Mouse (Mus musculus) liver, postnatal 0 days (tissue): Measurements from ENCODE around the gene Wdr72. TPM values are rescaled to one million over a fixed set of nuclear protein-coding genes. Genes with fewer than 3 reads are reported as not detected.

Experiments used
- ATAC-seq: fragments of 200-750 bp; cut with Nextera tagmentation; 2 replicates; pipeline ENCODE4 v1.8.0; 2017; ENCODE audit warnings: mild to moderate bottlenecking, moderate library complexity
- DNase-seq: peaks from one replicate; pipeline ENCODE4 v3.0.0-alpha.2; 2016
- H3K27ac ChIP-seq: fragments of 300-500 bp; sonication (generic); 2 replicates; pipeline ENCODE4 v1.5.1; 2014; ENCODE audit warnings: antibody characterized with exemption, moderate library complexity, mild to moderate bottlenecking, low read depth
- H3K27me3 ChIP-seq: fragments of 300-500 bp; sonication (generic); 2 replicates; pipeline ENCODE4 v1.6.1; 2014; ENCODE audit warnings: low read length, control low read depth, mixed read lengths; ENCODE audit not compliant: insufficient read depth
- H3K36me3 ChIP-seq: fragments of 300-500 bp; sonication (generic); replicated peaks from 2 replicates; pipeline ENCODE4 v1.6.1; 2014; ENCODE audit warnings: mild to moderate bottlenecking, control low read depth, low read length, moderate library complexity, mixed read lengths; ENCODE audit not compliant: insufficient read depth
- H3K4me1 ChIP-seq: fragments of 300-500 bp; sonication (generic); 2 replicates; pipeline ENCODE4 v1.6.1; 2014; ENCODE audit warnings: antibody characterized with exemption, mild to moderate bottlenecking, control low read depth; ENCODE audit not compliant: insufficient read depth
- H3K4me2 ChIP-seq: fragments of 300-500 bp; sonication (generic); 2 replicates; pipeline ENCODE4 v1.6.1; 2014; ENCODE audit warnings: low read depth, mild to moderate bottlenecking, low read length, moderate library complexity, mixed read lengths
- H3K4me3 ChIP-seq: fragments of 300-500 bp; sonication (generic); 2 replicates; pipeline ENCODE4 v1.5.1; 2014; ENCODE audit warnings: low read depth, low read length
- H3K9ac ChIP-seq: fragments of 300-500 bp; sonication (generic); replicated peaks from 2 replicates; pipeline ENCODE4 v1.6.1; 2014; ENCODE audit warnings: mild to moderate bottlenecking, moderate library complexity
- H3K9me3 ChIP-seq: fragments of 300-500 bp; sonication (generic); 2 replicates; pipeline ENCODE4 v1.6.1; 2016; ENCODE audit warnings: mild to moderate bottlenecking, control low read depth, low read length, mixed read lengths
- CTCF ChIP-seq: sonication (generic); IDR thresholded peaks from 2 replicates; pipeline ENCODE4 v1.5.1; 2016; ENCODE audit warnings: antibody characterized with exemption, low read depth
- EP300 ChIP-seq: IDR thresholded peaks from 2 replicates; pipeline ENCODE4 v1.6.1; 2016; ENCODE audit warnings: antibody characterized with exemption, low read depth, mild to moderate bottlenecking
- WGBS: fragments of 180-500 bp; shearing (Covaris S2); extraction: QIAGEN DNeasy Blood & Tissue Kit; methylation state at CpG from one replicate; pipeline ENCODE4 v1.1.7; 2014; ENCODE audit not compliant: insufficient replicate concordance; 5-methylcytosine and 5-hydroxymethylcytosine counted together
- polyA plus RNA-seq: library from polyadenylated mRNA; unstranded; fragments of >200 nt; fragmentation: Nextera tagmentation; extraction: Ambion mirVana; gene quantifications from 2 replicates; pipeline ENCODE4 v1.2.1, GENCODE M21; 2015

Gene Wdr72
- polyA plus RNA-seq, result 0.06 TPM in 1 of 2 replicates, not detected in the other

- WGBS, result 6% methylated on average over 16 of the region's 17 CpGs
- H3K4me3 ChIP-seq, result peak within 1 kb of the TSS; percentile 26
- peak within 1 kb of the TSS; percentile 58 for H3K4me2 ChIP-seq
- DNase-seq (peak; percentile 31), ATAC-seq (no peak)
- no peaks in the 10 kb centered on the region for H3K36me3 ChIP-seq
- H3K9ac ChIP-seq, result no peak within 1 kb of the TSS
- H3K27me3 ChIP-seq, result no peaks in the 10 kb centered on the region
- H3K4me1 ChIP-seq, result no peaks in the 10 kb centered on the region
- H3K9me3 ChIP-seq, result no peaks in the 10 kb centered on the region
- H3K27ac ChIP-seq, result no peak within 1 kb of the TSS
- TF ChIP-seq EP300 (no peak), CTCF (no peak)
Observed at GRCm38 (mm10) chr9:74109761-74110460, at the start of gene Wdr72. TSS of gene Wdr72 (plus strand) at chr9:74110356.

DNA sequence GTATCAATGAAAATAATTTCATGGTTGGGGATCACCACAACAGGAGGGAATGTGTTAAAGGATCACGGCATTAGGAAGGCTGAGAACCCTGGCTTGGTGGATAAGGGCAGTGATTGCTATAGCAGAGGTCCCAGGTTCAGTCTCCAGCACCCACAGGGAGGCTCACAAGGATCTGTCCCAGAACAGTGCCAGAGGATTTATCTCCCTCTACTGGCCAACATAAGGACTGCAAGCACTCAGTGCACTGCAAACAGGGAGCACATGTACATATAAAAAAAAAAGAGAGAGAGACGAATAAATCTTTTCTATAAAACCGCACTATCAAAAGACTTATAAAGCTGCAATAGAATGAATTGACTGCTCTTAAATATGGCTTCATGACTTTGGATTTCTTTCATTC is 43.9 kb upstream of the Wdr72 start:
- no peak overlapping the region for H3K27ac ChIP-seq
- ATAC-seq, result no peak
- H3K27me3 ChIP-seq, result no peaks in the 10 kb centered on the region
- no peak overlapping the region for H3K9ac ChIP-seq
- TF ChIP-seq EP300, result no peak
- peak; percentile 50 for TF ChIP-seq CTCF
- peak; percentile 14 for DNase-seq
- no peak overlapping the region for H3K4me2 ChIP-seq
- no peaks in the 10 kb centered on the region for H3K36me3 ChIP-seq
- WGBS, result 76% methylated on average over 3 of the region's 3 CpGs
- H3K4me3 ChIP-seq, result no peak overlapping the region
- no peaks in the 10 kb centered on the region for H3K4me1 ChIP-seq
- no peaks in the 10 kb centered on the region for H3K9me3 ChIP-seq

DNA sequence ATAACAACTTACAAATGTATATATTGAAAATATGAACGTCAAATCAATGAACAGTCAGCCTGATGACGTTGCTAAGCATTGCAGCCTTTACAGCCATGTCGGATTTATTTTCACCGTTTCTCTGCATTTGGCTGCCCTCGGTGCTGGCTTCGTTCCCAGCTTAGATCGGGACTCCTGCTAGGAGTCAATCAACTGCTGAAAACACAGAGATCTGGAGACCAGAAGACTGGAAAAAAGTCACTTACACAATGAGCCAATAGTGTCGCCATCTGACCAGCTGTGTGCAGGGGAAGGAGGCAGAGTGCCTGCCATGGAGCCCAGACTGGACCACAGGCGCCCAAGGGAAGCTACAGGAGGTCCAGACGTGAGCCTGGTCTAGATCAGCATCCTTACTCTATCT is 43.4 kb upstream of the Wdr72 start:
- WGBS, result 71% methylated on average over 10 of the region's 10 CpGs
- Histone ChIP-seq H3K36me3 (no peaks in the 10 kb centered on the region), H3K9ac (no peak overlapping the region), H3K9me3 (no peaks in the 10 kb centered on the region), H3K27ac (no peak overlapping the region), H3K4me2 (no peak overlapping the region), H3K4me1 (no peaks in the 10 kb centered on the region), H3K27me3 (no peaks in the 10 kb centered on the region), H3K4me3 (no peak overlapping the region)
- ATAC-seq, result no peak
- TF ChIP-seq CTCF (no peak), EP300 (no peak)
- no peak for DNase-seq

- H3K4me3 ChIP-seq, result no peak overlapping the region
- TF ChIP-seq CTCF, result no peak
- H3K4me2 ChIP-seq, result no peak overlapping the region
- H3K27me3 ChIP-seq, result no peaks in the 10 kb centered on the region
- H3K36me3 ChIP-seq, result no peaks in the 10 kb centered on the region
- 60% methylated on average over 2 of the region's 2 CpGs for WGBS
- H3K4me1 ChIP-seq, result no peaks in the 10 kb centered on the region
- H3K9ac ChIP-seq, result no peak overlapping the region
- DNase-seq, result no peak
- H3K27ac ChIP-seq, result no peak overlapping the region
- ATAC-seq, result no peak
- H3K9me3 ChIP-seq, result no peaks in the 10 kb centered on the region
Observed at GRCm38 (mm10) chr9:74075958-74076357, 34.2 kb upstream of the Wdr72 start.

GRCm38 (mm10) chr9:74078458-74078857 is 31.7 kb upstream of the Wdr72 start:
- H3K36me3 ChIP-seq, result no peaks in the 10 kb centered on the region
- no peak overlapping the region for H3K27ac ChIP-seq
- no peaks in the 10 kb centered on the region for H3K4me1 ChIP-seq

GRCm38 (mm10) chr9:74080241-74080640 is 29.9 kb upstream of the Wdr72 start:
- TF ChIP-seq EP300, result no peak
- peak; percentile 32; the same call in 1 of the 2 replicates for TF ChIP-seq CTCF

More at GRCm38 (mm10) chr9:74078458-74078857, 31.7 kb upstream of the Wdr72 start:
- Histone ChIP-seq H3K9ac (no peak overlapping the region), H3K27me3 (no peaks in the 10 kb centered on the region), H3K4me2 (no peak overlapping the region), H3K4me3 (no peak overlapping the region), H3K9me3 (no peaks in the 10 kb centered on the region)
- ATAC-seq (no peak), DNase-seq (no peak)
- no peak for TF ChIP-seq CTCF
- TF ChIP-seq EP300, result no peak

More at GRCm38 (mm10) chr9:74080241-74080640, 29.9 kb upstream of the Wdr72 start:
- DNase-seq (no peak), ATAC-seq (no peak)
- WGBS, result 30% methylated on average over 5 of the region's 5 CpGs
- Histone ChIP-seq H3K27me3 (no peaks in the 10 kb centered on the region), H3K27ac (no peak overlapping the region), H3K4me1 (no peaks in the 10 kb centered on the region), H3K9me3 (no peaks in the 10 kb centered on the region), H3K4me3 (no peak overlapping the region), H3K36me3 (no peaks in the 10 kb centered on the region), H3K9ac (no peak overlapping the region), H3K4me2 (no peak overlapping the region)
